Mouse (Mus musculus) thymus, postnatal 0 days (tissue): ENCODE results near the gene Olfr486. TPM values are rescaled to one million over a fixed set of nuclear protein-coding genes. Genes with fewer than 3 reads are reported as not detected.
"Not testable (repeated sequence)": the region's sequence is repeated elsewhere in the genome, so short reads cannot be mapped to it uniquely, and the experiment has no call there.

Source experiments
- DNase-seq: peaks from one replicate; pipeline ENCODE4 v3.0.0-alpha.2; 2015; ENCODE audit warnings: low spot score
- polyA plus RNA-seq: library from polyadenylated mRNA; unstranded; fragments of >200 nt; fragmentation: Nextera tagmentation; extraction: Ambion mirVana; gene quantifications from 2 replicates; pipeline ENCODE4 v1.2.1, GENCODE M21; 2015

Olfr486 gene
- polyA plus RNA-seq: not detected in 2 replicates

DNA sequence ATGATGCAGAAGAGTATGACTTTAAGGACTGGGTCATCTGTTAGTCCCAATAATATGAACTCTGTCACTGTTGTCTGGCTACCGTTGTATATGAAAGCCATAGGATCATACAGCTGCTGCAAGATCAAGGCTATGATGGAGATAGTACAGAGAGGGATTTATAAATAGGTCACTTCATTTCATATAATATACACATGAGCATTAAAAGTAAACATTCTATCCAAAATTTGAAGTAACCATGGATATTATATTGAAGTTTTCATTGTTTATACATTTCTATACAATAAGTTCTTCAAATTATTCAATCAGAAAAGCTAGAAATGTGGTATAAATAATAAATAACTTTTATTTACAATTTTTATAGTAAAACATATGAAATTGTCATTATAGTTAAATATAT, at the start of gene Olfr486:
Gene Olfr486, minus strand, starts transcription at position 101 of the 400 bp plus-strand sequence.
- not testable (repeated sequence) for DNase-seq

- DNase-seq: not testable (repeated sequence)
Observed at GRCm38 (mm10) chr7:108214536-108214935, 42.0 kb upstream of the Olfr486 start, which contains the start of gene Olfr487. Gene Olfr487, minus strand, starts transcription at chr7:108214636.

GRCm38 (mm10) chr7:108196938-108197337, 24.4 kb upstream of the Olfr486 start:
- no peak for DNase-seq

GRCm38 (mm10) chr7:108196337-108196736, 23.8 kb upstream of the Olfr486 start:
- DNase-seq: not testable (repeated sequence)

- not testable (repeated sequence) for DNase-seq
Observed at GRCm38 (mm10) chr7:108192714-108193113, 20.2 kb upstream of the Olfr486 start.

GRCm38 (mm10) chr7:108191196-108191595, 18.7 kb upstream of the Olfr486 start:
- not testable (repeated sequence) for DNase-seq

GRCm38 (mm10) chr7:108185237-108185636, 12.7 kb upstream of the Olfr486 start:
- not testable (repeated sequence) for DNase-seq

GRCm38 (mm10) chr7:108184401-108184800, 11.9 kb upstream of the Olfr486 start:
- DNase-seq: not testable (repeated sequence)

DNA sequence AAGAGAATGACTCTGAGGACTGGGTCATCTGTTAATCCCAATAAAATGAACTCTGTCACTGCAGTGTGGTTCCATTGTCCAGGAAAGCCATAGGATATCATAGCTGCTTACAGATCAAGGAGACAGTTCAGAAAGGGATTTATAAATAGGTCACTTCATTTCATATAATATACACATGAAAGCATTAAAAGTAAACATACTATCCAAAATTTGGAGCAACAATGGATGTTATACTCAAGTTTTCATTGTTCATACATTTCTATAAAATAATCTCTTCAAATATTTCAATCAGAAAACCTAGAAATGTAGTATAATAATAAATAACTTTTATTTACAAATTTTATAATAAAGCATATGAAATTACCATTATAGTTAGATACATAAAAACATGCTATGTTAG, 12.8 kb downstream of the Olfr486 start, which contains the start of gene Olfr485:
Gene Olfr485, minus strand, starts transcription at position 101 of the 400 bp plus-strand sequence.
- no peak for DNase-seq

- no peak for DNase-seq
Observed at GRCm38 (mm10) chr7:108127349-108127748, 45.2 kb downstream of the Olfr486 start, which contains the start of gene Olfr484. Gene Olfr484, minus strand, starts transcription at chr7:108127449.

Other genes starting within 250 kb of the Olfr486 start
- not detected in 2 replicates for gene Olfr473, start 242.3 kb downstream of the Olfr486 start, polyA plus RNA-seq
- not detected in 2 replicates for gene Olfr474, start 218.1 kb downstream of the Olfr486 start, polyA plus RNA-seq
- not detected in 2 replicates for gene Olfr476, start 207.9 kb downstream of the Olfr486 start, polyA plus RNA-seq
- gene Olfr477, start 186.0 kb downstream of the Olfr486 start, polyA plus RNA-seq: not detected in 2 replicates
- gene Olfr478, start 138.8 kb downstream of the Olfr486 start, polyA plus RNA-seq: not detected in 2 replicates
- gene Olfr479, start 122.0 kb downstream of the Olfr486 start, polyA plus RNA-seq: not detected in 2 replicates
- not detected in 2 replicates for gene Olfr480, start 105.4 kb downstream of the Olfr486 start, polyA plus RNA-seq
- gene Olfr481, start 92.9 kb downstream of the Olfr486 start, polyA plus RNA-seq: not detected in 2 replicates
- 0.09 and 0.10 TPM in 2 replicates for gene Olfr482, start 75.2 kb downstream of the Olfr486 start, polyA plus RNA-seq
- not detected in 2 replicates for gene Olfr483, start 71.9 kb downstream of the Olfr486 start, polyA plus RNA-seq
- not detected in 2 replicates for gene Olfr484, start 45.3 kb downstream of the Olfr486 start, polyA plus RNA-seq
- gene Olfr485, start 12.9 kb downstream of the Olfr486 start, polyA plus RNA-seq: not detected in 2 replicates
- not detected in 2 replicates for gene Olfr487, start 41.9 kb upstream of the Olfr486 start, polyA plus RNA-seq
- gene Olfr488, start 85.6 kb upstream of the Olfr486 start, polyA plus RNA-seq: not detected in 2 replicates
- not detected in 2 replicates for gene Olfr490, start 116.2 kb upstream of the Olfr486 start, polyA plus RNA-seq
- gene Olfr491, start 140.7 kb upstream of the Olfr486 start, polyA plus RNA-seq: not detected in 2 replicates
- gene Olfr492, start 150.9 kb upstream of the Olfr486 start, polyA plus RNA-seq: not detected in 2 replicates
- not detected in 2 replicates for gene Olfr493, start 174.2 kb upstream of the Olfr486 start, polyA plus RNA-seq
- not detected in 2 replicates for gene Olfr494, start 192.6 kb upstream of the Olfr486 start, polyA plus RNA-seq
- gene Olfr495, start 220.4 kb upstream of the Olfr486 start, polyA plus RNA-seq: not detected in 2 replicates
- not detected in 2 replicates for gene Olfr497, start 247.7 kb upstream of the Olfr486 start, polyA plus RNA-seq